Mouse (Mus musculus) T-cell, adult 66 days (primary cell): ENCODE results near the gene Magea5. TPM values are rescaled to one million over a fixed set of nuclear protein-coding genes. Genes with fewer than 3 reads are reported as not detected.

ENCODE experiments used
- total RNA-seq, 2 experiments: library from RNA; stranded (reverse); gene quantifications; 3 replicates in 1 of 2; 4 replicates in 1 of 2; pipeline ENCODE4 v1.2.4; 2023

The Magea5 gene
- total RNA-seq = not detected

GRCm38 (mm10) chrX:155063045-155063444, at the start of gene Magea5:
Gene Magea5, minus strand, starts transcription at chrX:155063145.

GRCm38 (mm10) chrX:155093566-155093965, 30.6 kb upstream of the Magea5 start, which contains the start of gene Magea2:
Gene Magea2, minus strand, starts transcription at chrX:155093666.

GRCm38 (mm10) chrX:155089693-155090092, 26.7 kb upstream of the Magea5 start, which contains the start of gene Magea1:
Gene Magea1, minus strand, starts transcription at chrX:155089793.

Other genes starting within 250 kb of the Magea5 start
- gene Cldn34b1, start 172.9 kb downstream of the Magea5 start, total RNA-seq = not detected
- not detected for gene Magea6, start 127.2 kb downstream of the Magea5 start, total RNA-seq
- not detected for gene Magea3, start 113.6 kb downstream of the Magea5 start, total RNA-seq
- not detected for gene Magea8, start 67.3 kb downstream of the Magea5 start, total RNA-seq
- gene Magea1, start 26.6 kb upstream of the Magea5 start, total RNA-seq = not detected
- gene Magea2, start 30.5 kb upstream of the Magea5 start, total RNA-seq = not detected
- not detected for gene Cldn34b2, start 65.3 kb upstream of the Magea5 start, total RNA-seq
- gene Sat1, start 153.3 kb upstream of the Magea5 start, total RNA-seq = 100 to 1,000 TPM; 177 to 184 TPM
- 10 to 100 TPM; 30.2 to 39.4 TPM for gene Acot9, start 199.3 kb upstream of the Magea5 start, total RNA-seq